Mouse (Mus musculus) limb, embryonic 13.5 days (tissue): ENCODE measurements around the gene Aamp. TPM values are rescaled to one million over a fixed set of nuclear protein-coding genes. Genes with fewer than 3 reads are reported as not detected.

Source experiments
- ATAC-seq: fragments of 200-750 bp; cut with Nextera tagmentation; 2 replicates; pipeline ENCODE4 v1.8.0; 2017; ENCODE audit warnings: low read depth, moderate number of reproducible peaks, moderate TSS enrichment; ENCODE audit not compliant: low FRiP score
- H3K27ac ChIP-seq: fragments of 300-500 bp; sonication (generic); 2 replicates; pipeline ENCODE4 v1.5.1; 2015; ENCODE audit warnings: inconsistent platforms, mild to moderate bottlenecking, moderate library complexity
- H3K27me3 ChIP-seq: fragments of 300-500 bp; sonication (generic); 2 replicates; pipeline ENCODE4 v1.6.1; 2015; ENCODE audit warnings: mild to moderate bottlenecking, inconsistent platforms
- H3K36me3 ChIP-seq: fragments of 300-500 bp; sonication (generic); 2 replicates; pipeline ENCODE4 v1.6.1; 2015; ENCODE audit warnings: inconsistent platforms, mild to moderate bottlenecking, moderate library complexity
- H3K4me1 ChIP-seq: fragments of 300-500 bp; sonication (generic); 2 replicates; pipeline ENCODE4 v1.6.1; 2015; ENCODE audit warnings: inconsistent platforms
- H3K4me2 ChIP-seq: fragments of 300-500 bp; sonication (generic); replicated peaks from 2 replicates; pipeline ENCODE4 v1.6.1; 2015; ENCODE audit warnings: inconsistent platforms, mild to moderate bottlenecking, moderate library complexity
- H3K4me3 ChIP-seq: fragments of 300-500 bp; sonication (generic); 2 replicates; pipeline ENCODE4 v1.5.1; 2015; ENCODE audit warnings: moderate library complexity, mild to moderate bottlenecking, inconsistent platforms
- H3K9ac ChIP-seq: fragments of 300-500 bp; sonication (generic); 2 replicates; pipeline ENCODE4 v1.6.1; 2015; ENCODE audit warnings: mild to moderate bottlenecking, inconsistent platforms
- H3K9me3 ChIP-seq: fragments of 300-500 bp; sonication (generic); 2 replicates; pipeline ENCODE4 v1.6.1; 2016; ENCODE audit warnings: inconsistent platforms
- WGBS: fragments of 180-500 bp; shearing (Covaris S2); methylation state at CpG from one replicate; pipeline ENCODE4 v1.1.7; 2015; 5-methylcytosine and 5-hydroxymethylcytosine counted together
- polyA plus RNA-seq: library from polyadenylated mRNA; unstranded; fragments of >200 nt; fragmentation: Nextera tagmentation; extraction: Ambion mirVana; gene quantifications from 2 replicates; pipeline ENCODE4 v1.2.1, GENCODE M21; 2015

Aamp gene
- polyA plus RNA-seq, 1 experiment from 2014 or later = 220 TPM

- 0 out of 2 replicates have a peak, but pooled peaks cover 3% of the 10 kb centered on the region for H3K36me3 ChIP-seq
- H3K4me3 ChIP-seq = no peak overlapping the region
- H3K9me3 ChIP-seq = no peaks in the 10 kb centered on the region
- H3K4me1 ChIP-seq = peaks cover 35% of the 10 kb centered on the region
- H3K27me3 ChIP-seq = no peaks in the 10 kb centered on the region
- ATAC-seq = no peak
- no peak overlapping the region for H3K27ac ChIP-seq
- 0 out of 2 replicates have a peak overlapping the region, but pooled peaks have one; percentile 43 for H3K9ac ChIP-seq
- H3K4me2 ChIP-seq = no peak overlapping the region
- 90% methylated on average over 4 of the region's 4 CpGs for WGBS
These were observed 43.7 kb downstream of the Aamp start for GRCm38 (mm10) chr1:74240832-74241231.

- ATAC-seq = no peak
- Histone ChIP-seq H3K4me1 (peaks cover 35% of the 10 kb centered on the region), H3K36me3 (0 out of 2 replicates have a peak, but pooled peaks cover 2% of the 10 kb centered on the region), H3K27ac (no peak overlapping the region), H3K9me3 (no peaks in the 10 kb centered on the region), H3K4me2 (no peak overlapping the region; the same call in 1 of the 2 replicates), H3K27me3 (no peaks in the 10 kb centered on the region), H3K4me3 (no peak overlapping the region), H3K9ac (peak overlapping the region; percentile 43; the same call in 1 of the 2 replicates)
- WGBS = 58% methylated on average over 6 of the region's 6 CpGs
These were observed 44.2 kb downstream of the Aamp start for GRCm38 (mm10) chr1:74240311-74240710.

GRCm38 (mm10) chr1:74239618-74240017 is 44.9 kb downstream of the Aamp start:
- Histone ChIP-seq H3K27me3 (no peaks in the 10 kb centered on the region), H3K36me3 (0 out of 2 replicates have a peak, but pooled peaks cover 2% of the 10 kb centered on the region), H3K9me3 (no peaks in the 10 kb centered on the region), H3K4me1 (peaks cover 35% of the 10 kb centered on the region), H3K4me3 (0 out of 2 replicates have a peak overlapping the region, but pooled peaks have one; percentile 2), H3K4me2 (peak overlapping the region; percentile 89), H3K9ac (peak overlapping the region; percentile 39; the same call in 1 of the 2 replicates), H3K27ac (no peak overlapping the region)
- 54% methylated on average over 11 of the region's 11 CpGs for WGBS
- no peak for ATAC-seq

DNA sequence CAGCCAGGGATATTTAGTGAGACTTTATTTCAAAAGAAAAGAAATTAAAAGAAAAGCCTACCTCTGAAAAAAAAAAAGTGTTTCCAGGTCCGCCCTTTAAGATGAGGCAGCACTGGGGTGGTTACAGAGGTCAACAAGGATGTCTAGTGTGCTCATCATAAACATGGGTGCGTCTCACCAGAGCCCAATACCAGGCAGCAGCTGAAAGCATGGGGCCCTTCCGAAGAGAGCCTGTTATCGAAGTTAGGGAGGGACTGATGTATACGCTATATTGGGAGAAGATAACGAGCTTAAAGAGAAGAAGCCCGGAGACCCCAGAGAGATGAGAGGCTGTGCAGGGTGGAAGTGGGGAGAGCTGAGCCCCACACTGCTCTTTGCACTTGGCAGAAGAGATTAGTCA is 45.4 kb downstream of the Aamp start:
- H3K27me3 ChIP-seq = no peaks in the 10 kb centered on the region
- WGBS = 63% methylated on average over 7 of the region's 7 CpGs
- H3K27ac ChIP-seq = no peak overlapping the region
- peak overlapping the region; percentile 89 for H3K4me2 ChIP-seq
- H3K36me3 ChIP-seq = 0 out of 2 replicates have a peak, but pooled peaks cover 2% of the 10 kb centered on the region
- H3K9me3 ChIP-seq = no peaks in the 10 kb centered on the region
- H3K4me1 ChIP-seq = peaks cover 35% of the 10 kb centered on the region
- peak overlapping the region; percentile 39; the same call in 1 of the 2 replicates for H3K9ac ChIP-seq
- no peak for ATAC-seq
- no peak overlapping the region for H3K4me3 ChIP-seq

DNA sequence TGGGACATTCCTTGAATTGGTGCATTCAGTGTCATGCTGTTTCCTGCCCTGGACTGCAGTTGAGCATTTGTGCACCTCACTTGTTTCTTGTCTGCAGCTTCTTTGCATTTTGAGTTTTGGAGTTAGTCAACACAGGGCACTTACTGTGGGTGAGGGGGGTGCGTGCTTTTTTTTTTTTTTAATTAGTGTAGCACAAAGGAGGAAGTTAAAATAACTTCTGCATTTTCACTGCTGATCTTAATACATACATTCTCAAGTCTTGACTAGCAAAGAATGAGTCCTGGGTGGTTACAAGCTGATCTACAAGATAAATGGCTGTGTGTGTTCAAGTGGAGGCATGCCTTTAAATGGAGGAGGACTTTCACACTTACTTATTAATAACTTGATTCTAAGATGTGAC is 46.4 kb downstream of the Aamp start:
- no peaks in the 10 kb centered on the region for H3K9me3 ChIP-seq
- H3K27ac ChIP-seq = no peak overlapping the region
- WGBS = 62% methylated on average over 1 of the region's 1 CpGs

DNA sequence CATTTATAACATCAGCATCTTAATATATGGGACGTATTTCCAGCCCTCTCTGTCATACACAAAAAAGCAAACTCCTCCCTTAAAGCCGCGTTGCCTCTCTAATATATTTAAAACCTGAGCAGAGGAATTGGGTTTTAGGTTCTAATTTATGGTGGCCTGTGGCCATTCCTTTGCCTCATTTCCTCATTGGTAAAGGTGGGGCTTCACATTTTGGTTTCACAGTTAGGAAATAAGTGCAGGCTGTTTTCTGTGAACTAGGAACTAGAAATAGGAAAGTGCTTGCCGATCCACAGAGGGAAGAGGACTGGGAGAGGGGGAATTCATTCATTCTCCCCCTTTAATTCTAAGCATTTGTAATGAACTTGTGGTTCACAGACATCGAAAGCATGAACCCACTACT is 46.9 kb downstream of the Aamp start:
- H3K9ac ChIP-seq = peak overlapping the region; percentile 96
- peak overlapping the region; percentile 99 for H3K4me3 ChIP-seq
- H3K4me1 ChIP-seq = peaks cover 35% of the 10 kb centered on the region
- H3K27ac ChIP-seq = peak overlapping the region; percentile 91; the same call in 1 of the 2 replicates
- 31% methylated on average over 5 of the region's 5 CpGs for WGBS
- peak overlapping the region; percentile 89 for H3K4me2 ChIP-seq
- ATAC-seq = no peak
- H3K9me3 ChIP-seq = no peaks in the 10 kb centered on the region
- 0 out of 2 replicates have a peak, but pooled peaks cover 2% of the 10 kb centered on the region for H3K36me3 ChIP-seq
- no peaks in the 10 kb centered on the region for H3K27me3 ChIP-seq

More for the DNA sequence above, 46.4 kb downstream of the Aamp start:
- Histone ChIP-seq H3K4me2 (peak overlapping the region; percentile 89), H3K9ac (peak overlapping the region; percentile 96), H3K27me3 (no peaks in the 10 kb centered on the region), H3K4me3 (peak overlapping the region; percentile 99), H3K4me1 (peaks cover 35% of the 10 kb centered on the region), H3K36me3 (0 out of 2 replicates have a peak, but pooled peaks cover 2% of the 10 kb centered on the region)
- no peak for ATAC-seq

DNA sequence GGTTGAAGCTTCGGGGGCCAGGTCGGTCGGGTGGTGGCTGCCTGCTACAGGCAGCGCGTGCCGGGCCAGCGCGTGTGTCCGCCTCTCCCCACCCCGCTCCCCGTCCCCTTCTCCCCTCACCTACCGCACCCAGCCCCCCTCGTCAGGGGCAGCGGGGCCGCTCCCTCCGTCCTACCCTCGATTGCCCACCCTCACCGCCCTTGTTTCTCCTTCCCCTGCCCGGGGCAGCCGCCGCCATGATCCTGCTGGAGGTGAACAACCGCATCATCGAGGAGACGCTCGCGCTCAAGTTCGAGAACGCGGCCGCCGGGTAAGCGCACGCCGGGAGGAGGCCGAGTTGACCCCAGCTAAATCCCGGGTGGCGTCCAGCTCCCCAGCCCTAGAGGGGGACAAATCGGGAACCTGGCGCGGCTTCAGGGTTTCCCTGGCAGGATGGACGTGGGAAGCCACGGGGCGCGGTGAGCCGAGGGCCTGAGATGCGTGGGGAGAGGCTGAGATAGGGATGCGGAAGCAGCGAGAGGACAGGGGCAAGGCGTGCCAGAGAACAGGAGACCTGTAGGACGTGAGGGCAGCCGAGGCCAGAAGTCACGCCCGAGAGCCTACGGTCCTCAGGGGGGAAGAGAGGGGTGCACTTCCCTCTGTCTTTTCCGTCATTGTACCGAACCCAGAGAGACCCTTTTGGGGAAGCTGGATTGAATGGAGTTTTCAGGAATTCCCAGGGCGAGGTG is 47.8 kb downstream of the Aamp start:
- Histone ChIP-seq H3K4me2 (peak overlapping the region; percentile 89), H3K4me3 (peak overlapping the region; percentile 99), H3K36me3 (0 out of 2 replicates have a peak, but pooled peaks cover 2% of the 10 kb centered on the region), H3K9ac (peak overlapping the region; percentile 96), H3K27ac (peak overlapping the region; percentile 91), H3K9me3 (no peaks in the 10 kb centered on the region), H3K4me1 (peaks cover 35% of the 10 kb centered on the region), H3K27me3 (no peaks in the 10 kb centered on the region)
- peak; percentile 74 for ATAC-seq
- WGBS = under 1% methylated on average over 52 of the region's 57 CpGs

DNA sequence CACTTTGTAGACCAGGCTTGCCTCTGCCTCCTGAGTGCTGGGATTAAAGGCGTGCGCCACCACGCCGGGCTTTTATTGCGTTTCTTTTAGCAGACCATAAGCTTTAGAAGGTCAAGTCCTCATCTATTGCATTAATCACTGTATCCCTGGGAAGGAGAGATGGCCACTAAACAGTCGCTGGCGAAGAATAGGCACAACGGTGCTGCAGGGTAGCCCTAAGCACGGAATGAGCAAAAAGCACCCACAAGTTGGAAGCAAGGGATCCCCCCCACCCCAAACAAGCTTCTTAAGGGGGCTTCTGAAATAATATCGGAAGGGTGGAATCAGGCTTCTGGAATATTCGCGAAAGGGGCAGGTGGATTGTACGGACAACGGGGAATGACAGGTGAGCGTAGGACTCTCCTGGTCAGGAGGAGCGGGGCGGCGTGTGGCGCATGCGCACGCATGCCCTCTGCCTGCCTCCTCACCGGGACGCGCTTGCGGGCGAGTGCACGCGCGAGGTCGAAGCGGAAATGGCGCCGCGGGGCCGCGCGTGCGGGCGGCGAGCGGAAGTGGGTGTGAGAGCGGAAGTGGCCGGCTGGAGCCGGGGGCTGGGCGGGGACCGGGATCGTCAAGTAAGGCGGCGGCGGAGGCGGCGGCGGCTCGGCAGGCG is 48.5 kb downstream of the Aamp start, which contains the start of gene Arpc2:
Arpc2 (plus strand) TSS at position 147 of the 652 bp plus-strand sequence.
- peak; percentile 88 for ATAC-seq
- Histone ChIP-seq H3K36me3 (0 out of 2 replicates have a peak, but pooled peaks cover under 1% of the 10 kb centered on the region), H3K27ac (peak within 1 kb of the TSS; percentile 91), H3K4me2 (peak within 1 kb of the TSS; percentile 89), H3K9ac (peak within 1 kb of the TSS; percentile 96), H3K27me3 (no peaks in the 10 kb centered on the region), H3K9me3 (no peaks in the 10 kb centered on the region), H3K4me1 (peaks cover 35% of the 10 kb centered on the region), H3K4me3 (peak within 1 kb of the TSS; percentile 99)
- WGBS = under 1% methylated on average over 43 of the region's 55 CpGs

- Histone ChIP-seq H3K9ac (no peak overlapping the region), H3K9me3 (no peaks in the 10 kb centered on the region), H3K36me3 (no peaks in the 10 kb centered on the region), H3K4me1 (no peaks in the 10 kb centered on the region), H3K4me2 (no peak overlapping the region), H3K27ac (no peak overlapping the region), H3K4me3 (no peak overlapping the region), H3K27me3 (no peaks in the 10 kb centered on the region)
- no peak for ATAC-seq
- WGBS = no CpG with 5 or more reads among the region's 1 CpGs
These were observed 53.5 kb downstream of the Aamp start for GRCm38 (mm10) chr1:74230992-74231391.

DNA sequence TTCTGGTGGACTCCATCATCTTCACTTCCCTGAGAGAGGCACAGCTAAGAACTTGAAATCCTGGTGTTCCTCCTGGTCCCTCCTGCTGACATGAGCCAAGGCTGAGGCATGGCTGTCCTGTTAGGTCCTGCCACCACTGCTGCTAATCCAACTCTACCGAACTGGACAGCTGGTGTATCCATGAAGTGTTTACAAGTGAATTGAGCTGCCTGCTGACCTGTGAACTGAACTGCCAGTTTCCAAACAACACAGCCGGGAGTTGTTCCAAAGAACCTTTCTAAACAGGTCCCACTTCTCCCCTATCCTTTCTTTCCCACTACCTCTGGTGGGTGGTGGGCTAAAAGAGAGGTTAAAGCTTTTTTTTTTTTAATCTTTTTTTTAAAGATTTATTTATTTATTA is 54.6 kb downstream of the Aamp start:
- no peaks in the 10 kb centered on the region for H3K36me3 ChIP-seq
- H3K9me3 ChIP-seq = no peaks in the 10 kb centered on the region
- H3K4me3 ChIP-seq = no peak overlapping the region
- WGBS = 52% methylated on average over 2 of the region's 2 CpGs
- no peak for ATAC-seq
- no peak overlapping the region for H3K27ac ChIP-seq
- H3K4me1 ChIP-seq = no peaks in the 10 kb centered on the region
- no peak overlapping the region for H3K4me2 ChIP-seq
- H3K27me3 ChIP-seq = no peaks in the 10 kb centered on the region
- H3K9ac ChIP-seq = no peak overlapping the region
